Mouse (Mus musculus): ENCODE measurements around the gene Apopt1.

DNA sequence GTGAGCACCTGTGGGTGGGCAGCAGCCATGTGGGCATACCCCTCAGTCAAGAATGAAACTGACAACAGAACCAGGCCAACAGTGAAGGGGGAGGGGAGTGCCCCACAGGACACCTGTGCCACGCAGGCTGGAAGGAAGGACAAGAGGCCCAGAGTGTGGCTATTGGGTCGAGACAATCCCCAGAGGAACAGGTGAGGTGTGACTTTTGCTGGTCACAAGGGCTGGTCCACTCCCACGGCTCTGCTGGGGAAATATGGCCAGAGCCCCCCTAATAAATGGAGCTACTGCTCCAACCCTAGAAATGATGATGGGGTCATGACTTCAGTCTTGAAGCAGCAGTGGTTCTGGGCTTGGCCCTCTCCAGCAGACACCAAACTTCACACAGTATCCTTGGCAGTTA is 9.8 kb upstream of the Apopt1 start:
- TF ChIP-seq POLR2A (IDR thresholded peaks at IDR 0.05; ENCODE audit: low read depth, low read length) (no peak), CTCF (IDR thresholded peaks at IDR 0.05; ENCODE audit: borderline replicate concordance, insufficient read depth, low read length) (no peak)
